Mouse (Mus musculus) urinary bladder, postnatal 25 days (tissue): ENCODE data around the gene Fras1.

Source experiments
- DNase-seq: peaks from one replicate; pipeline ENCODE4 v3.0.0; 2022; ENCODE audit warnings: low spot score

Gene Fras1

GRCm38 (mm10) chr5:96682777-96683176 lies 309.0 kb downstream of the Fras1 start:
- DNase-seq, result no peak

GRCm38 (mm10) chr5:96688885-96689284 lies 315.1 kb downstream of the Fras1 start:
- no peak for DNase-seq

- no peak for DNase-seq
Measured at GRCm38 (mm10) chr5:96698972-96699371, 325.2 kb downstream of the Fras1 start.

GRCm38 (mm10) chr5:96702706-96703625 lies 329.2 kb downstream of the Fras1 start:
- DNase-seq, result no peak

GRCm38 (mm10) chr5:96708515-96708914 lies 334.8 kb downstream of the Fras1 start:
- DNase-seq, result no peak

GRCm38 (mm10) chr5:96712089-96712684 lies 338.4 kb downstream of the Fras1 start:
- no peak for DNase-seq

- no peak for DNase-seq
Measured at GRCm38 (mm10) chr5:96712799-96713198, 339.0 kb downstream of the Fras1 start.

- DNase-seq, result no peak
Measured at GRCm38 (mm10) chr5:96716273-96717034, 342.7 kb downstream of the Fras1 start.

GRCm38 (mm10) chr5:96717690-96718089 lies 343.9 kb downstream of the Fras1 start:
- DNase-seq, result no peak

- DNase-seq, result no peak
Measured at GRCm38 (mm10) chr5:96718601-96719000, 344.8 kb downstream of the Fras1 start.

- no peak for DNase-seq
Measured at GRCm38 (mm10) chr5:96719221-96719620, 345.5 kb downstream of the Fras1 start.

- DNase-seq, result no peak
Measured at GRCm38 (mm10) chr5:96722690-96723089, 348.9 kb downstream of the Fras1 start.

GRCm38 (mm10) chr5:96739138-96739878 lies 365.6 kb downstream of the Fras1 start:
- DNase-seq, result no peak

GRCm38 (mm10) chr5:96747195-96747984 lies 373.6 kb downstream of the Fras1 start:
- DNase-seq, result no peak

- no peak for DNase-seq
Measured at GRCm38 (mm10) chr5:96757615-96758014, 383.9 kb downstream of the Fras1 start.

GRCm38 (mm10) chr5:96762021-96762420 lies 388.3 kb downstream of the Fras1 start:
- DNase-seq, result no peak

GRCm38 (mm10) chr5:96768846-96769471 lies 395.2 kb downstream of the Fras1 start:
- DNase-seq, result peak; percentile 66

GRCm38 (mm10) chr5:96783506-96784288 lies 409.9 kb downstream of the Fras1 start:
- DNase-seq, result no peak

GRCm38 (mm10) chr5:96785096-96785495 lies 411.3 kb downstream of the Fras1 start:
- no peak for DNase-seq

GRCm38 (mm10) chr5:96792422-96792821 lies 418.7 kb downstream of the Fras1 start:
- no peak for DNase-seq
